10 mouse cellular contexts compared by ENCODE assay signal in genomic region chr13:23475658-23476057, GRCm38 (mm10). TPM values are rescaled to one million over a fixed set of nuclear protein-coding genes. Genes with fewer than 3 reads are reported as not detected.
DNase-seq lines count a peak whose midpoint lies in the region; ATAC-seq and TF ChIP-seq lines count a peak whose summit lies in the region.
"Had no signal": no experiment of that assay in that cellular context is flagged by ENCODE, and none has a peak within 500 bp of the region (broad histone marks: within the 10 kb centered on the region; RNA-seq: fewer than 3 reads in every experiment).

No protein-coding gene starts in this region.

- H3K9me3 ChIP-seq in kidney, postnatal 0 days (replicated peaks; ENCODE audit: low read length), result no peaks in the 10 kb centered on the region
- H3K9me3 ChIP-seq in forebrain, embryonic 10.5 days, result no peaks in the 10 kb centered on the region
- no peaks in the 10 kb centered on the region for H3K9me3 ChIP-seq in forebrain, embryonic 16.5 days (ENCODE audit: control insufficient read depth, low read length)
- no peaks in the 10 kb centered on the region for H3K9me3 ChIP-seq in midbrain, embryonic 11.5 days (ENCODE audit: control insufficient read depth, low read length)
- H3K9me3 ChIP-seq in intestine, embryonic 15.5 days, result no peaks in the 10 kb centered on the region

- no peak overlapping the region for H3K27ac ChIP-seq in kidney, postnatal 0 days
- H3K27ac ChIP-seq in forebrain, embryonic 10.5 days, result peak overlapping the region; percentile 69
- H3K27ac ChIP-seq in forebrain, embryonic 16.5 days (ENCODE audit: low read length), result no peak overlapping the region
- no peak overlapping the region for H3K27ac ChIP-seq in midbrain, embryonic 11.5 days (ENCODE audit: low read depth, low read length)
- no peak overlapping the region for H3K27ac ChIP-seq in intestine, embryonic 15.5 days
- H3K27ac ChIP-seq: left cerebral cortex, adult 2 months had no signal

- WGBS in kidney, postnatal 0 days, result 5% methylated on average over 2 of the region's 2 CpGs
- 30% methylated on average over 2 of the region's 2 CpGs for WGBS in forebrain, embryonic 10.5 days
- 3% methylated on average over 2 of the region's 2 CpGs for WGBS in forebrain, embryonic 16.5 days
- WGBS in midbrain, embryonic 11.5 days, result 8% methylated on average over 2 of the region's 2 CpGs
- 40% methylated on average over 1 of the region's 2 CpGs for whole genome bisulfite sequencing in intestine, embryonic 15.5 days

- H3K4me1 ChIP-seq in kidney, postnatal 0 days (replicated peaks; ENCODE audit: insufficient read depth, low read length), result no peaks in the 10 kb centered on the region
- H3K4me1 ChIP-seq in forebrain, embryonic 10.5 days, result peaks cover 13% of the 10 kb centered on the region
- H3K4me1 ChIP-seq in forebrain, embryonic 16.5 days (replicated peaks; ENCODE audit: control insufficient read depth, insufficient read depth, low read length), result no peaks in the 10 kb centered on the region
- H3K4me1 ChIP-seq in midbrain, embryonic 11.5 days (ENCODE audit: control insufficient read depth, insufficient read depth, low read length), result peaks cover 2% of the 10 kb centered on the region; the same call in 1 of the 2 replicates
- no peaks in the 10 kb centered on the region for H3K4me1 ChIP-seq in intestine, embryonic 15.5 days (replicated peaks)

- H3K4me3 ChIP-seq in kidney, postnatal 0 days (replicated peaks; ENCODE audit: low read depth, low read length), result no peak overlapping the region
- H3K4me3 ChIP-seq in forebrain, embryonic 10.5 days, result no peak overlapping the region
- no peak overlapping the region for H3K4me3 ChIP-seq in forebrain, embryonic 16.5 days (replicated peaks; ENCODE audit: low read length)
- H3K4me3 ChIP-seq in midbrain, embryonic 11.5 days (ENCODE audit: low read depth, low read length), result no peak overlapping the region
- no peak overlapping the region for H3K4me3 ChIP-seq in intestine, embryonic 15.5 days (replicated peaks)
- H3K4me3 ChIP-seq: left cerebral cortex, adult 2 months had no signal

- no peaks in the 10 kb centered on the region for H3K27me3 ChIP-seq in kidney, postnatal 0 days (ENCODE audit: insufficient read depth, low read length)
- no peaks in the 10 kb centered on the region for H3K27me3 ChIP-seq in forebrain, embryonic 10.5 days (ENCODE audit: poor library complexity, severe bottlenecking)
- H3K27me3 ChIP-seq in forebrain, embryonic 16.5 days (replicated peaks; ENCODE audit: control insufficient read depth, insufficient read depth, low read length), result no peaks in the 10 kb centered on the region
- no peaks in the 10 kb centered on the region for H3K27me3 ChIP-seq in midbrain, embryonic 11.5 days (ENCODE audit: control insufficient read depth, insufficient read depth, low read length)
- no peaks in the 10 kb centered on the region for H3K27me3 ChIP-seq in intestine, embryonic 15.5 days (replicated peaks)

- no peak for TF ChIP-seq CTCF in kidney, postnatal 0 days (IDR thresholded peaks at IDR 0.05; ENCODE audit: low read depth)

- peak; percentile 33 for DNase-seq in kidney, postnatal 0 days (ENCODE audit: low spot score)
- DNase-seq in kidney, adult 9 months, result no peak
- no peak for DNase-seq in forebrain, embryonic 10.5 days (ENCODE audit: extremely low spot score, low spot score)
- peak; percentile 87 for DNase-seq in midbrain, embryonic 11.5 days (ENCODE audit: low spot score, missing footprints)
- no peak for DNase-seq in spleen, postnatal 36 days (ENCODE audit: low spot score in 2 of 2)
- DNase-seq: cerebellum, adult 9-10 months had no signal

- no peak for ATAC-seq in kidney, postnatal 0 days (replicated peaks; ENCODE audit: low FRiP score, low read depth)
- ATAC-seq in forebrain, embryonic 16.5 days, result peak; percentile 47
- peak; percentile 65 for ATAC-seq in midbrain, embryonic 11.5 days (ENCODE audit: low FRiP score)
- ATAC-seq in intestine, embryonic 15.5 days, result no peak

- H3K9ac ChIP-seq in kidney, postnatal 0 days (ENCODE audit: low read depth, low read length), result no peak overlapping the region
- no peak overlapping the region for H3K9ac ChIP-seq in forebrain, embryonic 16.5 days (replicated peaks; ENCODE audit: low read depth, low read length)
- H3K9ac ChIP-seq in midbrain, embryonic 11.5 days (ENCODE audit: low read length), result peak overlapping the region; percentile 27; the same call in 1 of the 2 replicates
- no peak overlapping the region for H3K9ac ChIP-seq in intestine, embryonic 15.5 days

- no peaks in the 10 kb centered on the region for H3K36me3 ChIP-seq in kidney, postnatal 0 days (ENCODE audit: insufficient read depth, low read length)
- no peaks in the 10 kb centered on the region for H3K36me3 ChIP-seq in forebrain, embryonic 10.5 days (replicated peaks)
- no peaks in the 10 kb centered on the region for H3K36me3 ChIP-seq in forebrain, embryonic 16.5 days (ENCODE audit: control insufficient read depth, insufficient read depth)
- no peaks in the 10 kb centered on the region for H3K36me3 ChIP-seq in midbrain, embryonic 11.5 days (ENCODE audit: control insufficient read depth, insufficient read depth, low read length)
- H3K36me3 ChIP-seq in intestine, embryonic 15.5 days, result no peaks in the 10 kb centered on the region

- H3K4me2 ChIP-seq in kidney, postnatal 0 days (ENCODE audit: low read length), result no peak overlapping the region
- no peak overlapping the region for H3K4me2 ChIP-seq in forebrain, embryonic 16.5 days (ENCODE audit: low read length)
- no peak overlapping the region for H3K4me2 ChIP-seq in midbrain, embryonic 11.5 days
- H3K4me2 ChIP-seq in intestine, embryonic 15.5 days (replicated peaks), result no peak overlapping the region

RNA-seq across cellular contexts. Expression of gene Btn1a1, which starts 10.0 kb away (rescaled TPM):
- 0.06 TPM in 1 of 2 replicates, not detected in the other for polyA plus RNA-seq in kidney, postnatal 0 days (2015; fragmentation: Nextera tagmentation; extraction: Ambion mirVana)
- polyA plus RNA-seq in forebrain, embryonic 10.5 days (2016; fragmentation: Nextera tagmentation; extraction: Ambion mirVana), result 0.09 TPM in 1 of 2 replicates, not detected in the other
- 0.06 and 0.22 TPM in 2 replicates for polyA plus RNA-seq in forebrain, embryonic 16.5 days (2015; fragmentation: Nextera tagmentation; extraction: Ambion mirVana)
- not detected in 2 replicates for polyA plus RNA-seq in midbrain, embryonic 11.5 days (2014; fragmentation: Nextera tagmentation; extraction: Ambion mirVana)
- 0.08 and 0.11 TPM in 2 replicates for polyA plus RNA-seq in intestine, embryonic 15.5 days (2015; fragmentation: Nextera tagmentation; extraction: Ambion mirVana)

RNA-seq across cellular contexts. Expression of gene Btn2a2, which starts 13.0 kb away (rescaled TPM):
- 0.13 and 0.28 TPM in 2 replicates for polyA plus RNA-seq in kidney, postnatal 0 days (2015; fragmentation: Nextera tagmentation; extraction: Ambion mirVana)
- 0.52 and 0.54 TPM in 2 replicates for polyA plus RNA-seq in forebrain, embryonic 10.5 days (2016; fragmentation: Nextera tagmentation; extraction: Ambion mirVana)
- polyA plus RNA-seq in forebrain, embryonic 16.5 days (2015; fragmentation: Nextera tagmentation; extraction: Ambion mirVana), result 0.18 TPM in 1 of 2 replicates, not detected in the other
- polyA plus RNA-seq in midbrain, embryonic 11.5 days (2014; fragmentation: Nextera tagmentation; extraction: Ambion mirVana), result 0.28 and 0.34 TPM in 2 replicates
- polyA plus RNA-seq in intestine, embryonic 15.5 days (2015; fragmentation: Nextera tagmentation; extraction: Ambion mirVana), result 0.16 and 0.23 TPM in 2 replicates
- polyA plus RNA-seq: liver, embryonic 16.5 days had no signal

RNA-seq across cellular contexts. Expression of gene Abt1, which starts 52.0 kb away (rescaled TPM):
- 10.0 and 10.4 TPM in 2 replicates for polyA plus RNA-seq in kidney, postnatal 0 days (2015; fragmentation: Nextera tagmentation; extraction: Ambion mirVana)
- polyA plus RNA-seq in forebrain, embryonic 10.5 days (2016; fragmentation: Nextera tagmentation; extraction: Ambion mirVana), result 15.3 and 15.5 TPM in 2 replicates
- polyA plus RNA-seq in forebrain, embryonic 16.5 days (2015; fragmentation: Nextera tagmentation; extraction: Ambion mirVana), result 12.7 and 13.0 TPM in 2 replicates
- 14.0 and 14.9 TPM in 2 replicates for polyA plus RNA-seq in midbrain, embryonic 11.5 days (2014; fragmentation: Nextera tagmentation; extraction: Ambion mirVana)
- 11.2 TPM in 2 replicates for polyA plus RNA-seq in intestine, embryonic 15.5 days (2015; fragmentation: Nextera tagmentation; extraction: Ambion mirVana)

RNA-seq across cellular contexts. Expression of gene Hist1h4h, which starts 55.2 kb away (rescaled TPM):
- polyA plus RNA-seq in kidney, postnatal 0 days (2015; fragmentation: Nextera tagmentation; extraction: Ambion mirVana), result 7.6 and 8.3 TPM in 2 replicates
- 3.8 and 4.0 TPM in 2 replicates for polyA plus RNA-seq in forebrain, embryonic 10.5 days (2016; fragmentation: Nextera tagmentation; extraction: Ambion mirVana)
- polyA plus RNA-seq in forebrain, embryonic 16.5 days (2015; fragmentation: Nextera tagmentation; extraction: Ambion mirVana), result 2.9 and 4.6 TPM in 2 replicates
- 3.3 and 3.6 TPM in 2 replicates for polyA plus RNA-seq in midbrain, embryonic 11.5 days (2014; fragmentation: Nextera tagmentation; extraction: Ambion mirVana)
- polyA plus RNA-seq in intestine, embryonic 15.5 days (2015; fragmentation: Nextera tagmentation; extraction: Ambion mirVana), result 4.6 and 4.8 TPM in 2 replicates

RNA-seq across cellular contexts. Expression of gene Hist1h2af, which starts 58.0 kb away (rescaled TPM):
- 3.3 and 4.9 TPM in 2 replicates for polyA plus RNA-seq in kidney, postnatal 0 days (2015; fragmentation: Nextera tagmentation; extraction: Ambion mirVana)
- polyA plus RNA-seq in forebrain, embryonic 10.5 days (2016; fragmentation: Nextera tagmentation; extraction: Ambion mirVana), result 6.7 and 9.5 TPM in 2 replicates
- polyA plus RNA-seq in forebrain, embryonic 16.5 days (2015; fragmentation: Nextera tagmentation; extraction: Ambion mirVana), result not detected in 2 replicates
- polyA plus RNA-seq in midbrain, embryonic 11.5 days (2014; fragmentation: Nextera tagmentation; extraction: Ambion mirVana), result 6.4 and 9.1 TPM in 2 replicates
- polyA plus RNA-seq in intestine, embryonic 15.5 days (2015; fragmentation: Nextera tagmentation; extraction: Ambion mirVana), result 6.7 TPM in 1 of 2 replicates, not detected in the other

Comparison
In these comparisons a context has a peak if more than half of its experiments do, and no peak if none do; other contexts are left out.
1. DNase-seq: peak in kidney, postnatal 0 days (single experiment) and midbrain, embryonic 11.5 days (single experiment); none in kidney, adult 9 months (single experiment), forebrain, embryonic 10.5 days (single experiment) and spleen, postnatal 36 days (0 of 2).
2. ATAC-seq: peak in forebrain, embryonic 16.5 days (single experiment) and midbrain, embryonic 11.5 days (single experiment); none in kidney, postnatal 0 days (single experiment) and intestine, embryonic 15.5 days (single experiment).